Mouse (Mus musculus) cerebral cortex, adult 2 months (tissue): Measurements from ENCODE around the gene Pafah2.

Experiments used
- WGBS: fragments of 180-500 bp; shearing (Covaris S2); methylation state at CpG from one replicate; pipeline ENCODE4 v1.1.7; 2018; 5-methylcytosine and 5-hydroxymethylcytosine counted together

Pafah2 gene

DNA sequence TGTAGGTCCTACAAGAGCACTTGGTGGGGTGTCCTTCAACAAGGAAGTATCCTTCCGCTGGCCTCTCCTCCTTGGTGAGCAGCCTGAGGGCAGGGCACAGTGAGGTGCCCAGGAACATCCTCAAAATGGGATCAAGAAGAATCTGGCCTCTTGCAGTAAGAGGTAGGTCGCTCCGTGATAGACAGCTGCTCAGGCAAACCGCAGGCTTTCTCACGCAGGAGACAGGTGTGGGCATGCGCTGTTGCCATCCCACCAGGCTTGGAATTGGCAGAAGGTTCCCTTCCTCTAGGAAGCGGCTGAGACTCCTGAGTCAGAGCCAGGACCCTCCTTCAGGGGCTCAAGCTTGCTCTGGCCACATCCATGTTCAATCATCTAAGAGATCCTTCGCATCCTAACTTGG lies 22.8 kb upstream of the Pafah2 start:
- WGBS = 63% methylated on average over 8 of the region's 8 CpGs

DNA sequence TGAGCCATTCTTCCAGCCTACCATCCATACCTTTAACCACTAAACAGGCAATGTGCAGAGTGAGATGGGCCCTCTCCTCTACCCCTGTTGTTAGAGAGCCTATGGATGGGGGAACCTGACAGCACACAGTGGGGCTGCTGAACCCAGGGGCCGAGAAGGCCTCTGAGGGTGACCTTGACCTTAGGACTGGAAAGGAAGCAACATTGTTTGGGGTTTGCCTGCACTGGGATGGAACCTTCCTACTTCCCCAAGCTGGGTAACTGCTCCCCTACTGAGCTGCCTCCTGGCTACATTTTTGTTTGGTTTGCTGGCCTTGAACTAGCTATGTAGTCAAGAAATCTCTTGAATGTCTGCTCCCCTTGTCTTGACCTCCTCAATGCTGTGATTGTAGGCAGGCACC lies 21.8 kb upstream of the Pafah2 start:
- 71% methylated on average over 1 of the region's 1 CpGs for WGBS

GRCm38 (mm10) chr4:134378089-134378615 lies 18.0 kb upstream of the Pafah2 start:
- WGBS = 49% methylated on average over 10 of the region's 10 CpGs

DNA sequence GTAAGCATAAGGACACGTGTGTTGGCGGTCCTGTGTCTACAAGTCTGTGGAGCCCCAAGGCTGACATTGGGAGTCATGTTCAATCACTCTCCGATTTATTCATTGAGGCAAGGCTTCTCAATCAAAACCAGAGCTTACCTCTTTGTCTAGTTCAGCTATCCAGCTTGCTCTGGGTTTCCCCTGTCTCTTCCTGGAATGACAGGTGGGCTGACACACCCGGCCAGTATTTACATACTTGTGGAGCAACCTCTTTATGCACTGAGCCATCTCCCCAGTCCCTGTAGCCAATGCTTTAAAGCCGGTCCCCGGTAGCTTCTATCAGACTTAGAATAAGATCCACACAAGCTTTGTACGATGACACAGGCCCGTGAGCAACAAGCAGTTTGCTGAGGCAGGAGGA lies 16.6 kb upstream of the Pafah2 start:
- 92% methylated on average over 8 of the region's 8 CpGs for WGBS

DNA sequence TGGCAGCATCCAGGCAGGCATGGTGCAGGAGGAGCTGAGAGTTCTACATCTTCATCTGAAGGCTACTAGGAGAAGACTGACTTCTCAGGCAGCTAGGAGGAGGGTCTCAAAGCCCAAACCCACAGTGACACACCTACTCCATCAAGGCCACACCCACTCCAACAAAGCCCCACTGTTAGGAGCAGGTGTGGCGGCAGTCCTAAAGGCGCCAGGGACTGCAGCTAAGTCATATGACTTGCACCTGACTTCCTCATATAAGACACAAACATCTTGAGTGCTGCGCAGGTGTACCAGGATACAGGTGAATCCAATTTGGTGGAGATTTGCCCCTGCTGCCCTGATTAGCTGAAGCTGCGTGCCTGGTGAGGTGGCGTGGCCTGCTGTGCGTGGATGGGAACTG lies 12.4 kb upstream of the Pafah2 start, which contains the start of gene Extl1:
Gene Extl1, minus strand, starts transcription at position 101 of the 400 bp plus-strand sequence.
- 95% methylated on average over 2 of the region's 6 CpGs for WGBS

GRCm38 (mm10) chr4:134387268-134387667 lies 8.9 kb upstream of the Pafah2 start:
- 77% methylated on average over 6 of the region's 6 CpGs for WGBS

GRCm38 (mm10) chr4:134388397-134388796 lies 7.7 kb upstream of the Pafah2 start:
- WGBS = 27% methylated on average over 5 of the region's 5 CpGs

- WGBS = 100% methylated on average over 1 of the region's 1 CpGs
Observed at GRCm38 (mm10) chr4:134391636-134392035, 4.5 kb upstream of the Pafah2 start.

DNA sequence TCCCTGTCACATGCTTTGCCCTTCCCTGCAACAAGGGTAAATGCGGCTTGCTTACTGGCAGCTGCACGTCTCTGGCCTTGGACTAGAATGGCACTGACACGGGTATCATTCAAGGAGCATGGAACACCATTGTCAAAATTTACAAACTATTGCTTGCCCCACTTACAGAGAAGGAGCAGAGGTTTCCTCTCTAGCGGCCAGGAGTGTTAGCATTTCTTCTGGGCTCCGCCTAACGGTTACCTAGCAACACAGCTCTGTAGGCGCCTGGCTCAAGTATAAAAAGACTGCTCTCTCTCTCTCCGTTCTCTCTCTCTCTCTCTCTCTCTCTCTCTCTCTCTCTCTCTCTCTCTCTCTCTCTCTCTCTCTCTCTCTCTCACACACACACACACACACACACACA lies 3.5 kb upstream of the Pafah2 start:
- WGBS = 10% methylated on average over 8 of the region's 8 CpGs

- whole genome bisulfite sequencing = 16% methylated on average over 12 of the region's 12 CpGs
Observed at GRCm38 (mm10) chr4:134393026-134393425, 3.1 kb upstream of the Pafah2 start.

DNA sequence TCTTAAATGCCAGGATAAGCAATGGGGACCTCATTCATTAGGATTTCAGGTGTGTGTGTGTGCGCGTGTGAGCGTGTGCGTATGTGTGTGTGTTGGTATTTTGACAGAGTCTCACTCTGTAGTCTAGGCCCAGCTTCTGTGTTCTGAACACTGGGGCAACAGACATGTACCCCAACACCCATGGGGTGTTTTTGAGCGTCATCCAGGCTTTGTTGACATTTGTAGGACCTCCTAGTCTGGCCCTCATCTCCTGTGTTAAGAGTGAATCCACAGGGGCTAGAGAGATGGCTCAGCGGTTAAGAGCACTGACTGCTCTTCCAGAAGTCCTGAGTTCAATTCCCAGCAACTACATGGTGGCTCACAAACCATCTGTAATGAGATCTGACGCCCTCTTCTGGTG lies 978 bp upstream of the Pafah2 start:
- 94% methylated on average over 7 of the region's 7 CpGs for WGBS

GRCm38 (mm10) chr4:134397121-134397520 lies 1.0 kb downstream of the Pafah2 start:
- 22% methylated on average over 7 of the region's 7 CpGs for WGBS

- 77% methylated on average over 9 of the region's 9 CpGs for WGBS
Observed at GRCm38 (mm10) chr4:134397732-134398131, 1.6 kb downstream of the Pafah2 start.

GRCm38 (mm10) chr4:134400206-134400605 lies 4.1 kb downstream of the Pafah2 start:
- WGBS = 18% methylated on average over 5 of the region's 5 CpGs

DNA sequence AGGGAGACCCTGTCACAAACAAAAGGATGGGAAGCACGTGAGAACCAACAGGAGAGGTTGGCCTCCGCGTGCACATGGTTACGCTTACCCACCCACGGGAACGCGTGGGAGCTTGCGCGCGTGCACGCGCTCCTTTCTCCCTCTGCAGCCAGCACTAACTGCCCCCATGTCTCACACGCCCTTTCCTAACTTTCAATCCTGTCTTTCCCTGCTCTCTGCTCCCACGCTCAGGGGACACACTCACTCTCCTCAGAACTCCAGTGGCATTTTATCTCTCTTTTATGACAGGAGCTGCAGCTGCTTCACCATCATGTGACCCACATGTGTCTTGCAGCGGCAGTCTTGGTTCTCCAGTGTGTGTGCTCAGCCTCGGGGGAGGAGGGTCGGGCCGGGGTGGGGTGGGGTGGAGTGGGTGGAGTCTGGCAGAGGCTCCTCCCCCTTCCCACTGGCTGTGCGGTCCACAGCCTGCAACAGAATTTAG lies 5.1 kb downstream of the Pafah2 start:
- WGBS = 7% methylated on average over 19 of the region's 19 CpGs

DNA sequence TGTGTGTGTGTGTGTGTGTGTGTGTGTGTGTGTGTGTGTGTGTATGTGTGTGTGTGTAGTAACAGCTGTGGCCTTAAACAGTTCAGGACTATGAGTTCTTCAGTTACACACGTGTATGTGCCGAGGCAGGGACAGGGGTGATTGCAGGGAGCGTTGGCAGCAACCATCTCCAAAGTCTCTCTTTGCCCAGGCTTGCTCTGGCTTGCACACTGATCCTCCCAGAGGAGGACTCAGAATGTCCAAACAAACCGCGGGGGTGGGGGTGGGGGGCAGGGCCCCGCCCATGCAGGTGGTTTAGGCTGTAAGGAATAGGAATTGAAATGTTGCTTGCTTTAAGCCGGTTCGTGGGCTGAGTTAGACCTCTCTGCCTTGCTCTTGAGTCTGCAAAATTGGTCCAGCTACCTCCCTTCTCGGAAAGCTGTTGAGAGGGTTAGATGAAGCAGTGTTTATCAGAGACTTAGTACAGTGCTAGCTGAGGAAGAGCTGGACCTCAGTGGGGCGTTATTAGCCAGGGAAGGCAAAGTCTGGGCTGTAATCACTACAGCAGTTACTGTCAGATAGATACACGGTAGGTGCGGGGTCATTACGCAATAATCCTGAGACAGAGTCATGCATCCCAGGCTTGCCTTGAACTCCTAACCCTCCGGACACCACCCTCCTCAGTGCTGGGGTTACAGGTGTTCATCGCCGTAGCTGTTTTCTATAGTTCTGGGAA lies 5.9 kb downstream of the Pafah2 start:
- 54% methylated on average over 16 of the region's 16 CpGs for WGBS

GRCm38 (mm10) chr4:134402571-134403262 lies 6.6 kb downstream of the Pafah2 start:
- 47% methylated on average over 16 of the region's 16 CpGs for WGBS

- WGBS = 52% methylated on average over 7 of the region's 7 CpGs
Observed at GRCm38 (mm10) chr4:134403721-134404120, 7.6 kb downstream of the Pafah2 start.

DNA sequence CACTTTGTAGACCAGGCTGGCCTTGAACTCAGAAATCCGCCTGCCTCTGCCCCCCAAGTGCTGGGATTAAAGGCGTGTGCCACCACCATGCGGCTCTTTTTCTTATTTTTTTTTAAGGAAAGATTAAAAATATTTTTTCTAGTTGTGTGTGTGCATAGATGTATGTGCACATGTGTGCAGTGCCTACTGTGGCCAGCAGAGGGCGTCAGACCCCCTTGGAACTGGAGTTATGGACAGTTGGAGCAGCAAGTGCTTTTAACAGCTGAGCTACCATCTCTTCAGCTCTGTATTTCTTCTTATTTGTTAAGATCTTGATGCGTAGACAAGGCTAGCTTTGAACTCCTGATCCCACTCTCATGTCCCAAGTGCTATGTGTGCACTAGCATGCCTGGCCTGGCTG lies 13.2 kb downstream of the Pafah2 start:
- 74% methylated on average over 5 of the region's 5 CpGs for WGBS

DNA sequence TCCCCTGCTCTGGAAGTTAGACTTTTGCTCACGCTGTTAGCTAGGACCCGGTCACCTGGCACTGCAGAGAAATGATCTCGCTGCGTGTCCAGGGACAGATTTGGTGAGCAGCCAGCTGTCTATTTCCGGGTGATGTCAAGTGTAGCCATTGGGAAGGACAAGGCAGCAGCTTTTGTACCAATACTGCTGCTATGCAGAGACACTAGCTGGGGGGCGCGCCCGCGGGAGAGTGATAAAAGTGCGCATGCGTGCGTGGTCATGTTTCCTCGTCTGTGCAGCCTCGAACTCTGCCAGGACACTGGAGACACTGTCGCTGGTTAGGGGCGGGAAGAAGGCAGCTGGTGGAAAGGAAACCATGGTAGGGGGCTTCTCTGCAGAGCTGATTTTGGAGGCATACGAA lies 20.1 kb downstream of the Pafah2 start:
- WGBS = 48% methylated on average over 17 of the region's 17 CpGs

DNA sequence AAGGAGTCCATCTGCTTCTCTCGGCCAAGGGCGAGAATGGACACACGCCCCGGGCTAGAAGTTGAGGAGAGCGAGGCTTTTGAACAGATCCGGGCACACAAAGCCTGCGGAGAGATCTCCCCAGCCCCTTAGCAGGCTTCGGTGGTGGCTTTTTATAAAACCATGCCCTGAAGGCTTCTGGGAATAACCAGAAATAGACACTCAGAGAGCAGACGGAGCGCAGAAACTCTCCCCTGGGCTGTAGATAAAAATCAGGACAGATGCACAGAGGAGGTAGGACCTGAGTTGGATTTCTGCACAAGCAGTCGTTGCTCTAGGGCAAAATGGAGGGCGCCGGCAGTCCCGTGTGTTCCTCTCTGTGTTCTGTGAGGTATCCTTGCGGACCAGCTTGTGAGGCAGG lies 20.5 kb downstream of the Pafah2 start:
- 43% methylated on average over 15 of the region's 15 CpGs for whole genome bisulfite sequencing

DNA sequence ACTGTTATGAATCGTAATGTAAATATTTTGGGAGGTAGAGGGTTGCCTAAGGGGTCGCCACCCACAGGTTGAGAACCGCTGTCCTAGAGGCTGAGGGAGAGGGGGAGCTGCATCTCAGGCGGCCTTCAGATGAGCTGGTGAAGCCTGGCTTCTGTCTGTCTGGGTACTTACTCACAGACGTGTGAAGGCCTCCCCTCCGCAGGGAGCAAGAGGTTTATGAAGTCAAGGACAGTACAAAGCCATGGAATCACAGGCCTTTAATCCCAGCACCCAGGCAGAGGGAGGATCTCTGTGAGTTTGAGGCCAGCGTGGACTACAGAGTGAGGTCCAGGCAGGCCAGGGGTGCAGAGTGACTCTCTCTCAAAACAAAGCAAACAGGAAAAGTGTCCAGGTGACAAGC lies 21.0 kb downstream of the Pafah2 start:
- WGBS = 62% methylated on average over 7 of the region's 7 CpGs

DNA sequence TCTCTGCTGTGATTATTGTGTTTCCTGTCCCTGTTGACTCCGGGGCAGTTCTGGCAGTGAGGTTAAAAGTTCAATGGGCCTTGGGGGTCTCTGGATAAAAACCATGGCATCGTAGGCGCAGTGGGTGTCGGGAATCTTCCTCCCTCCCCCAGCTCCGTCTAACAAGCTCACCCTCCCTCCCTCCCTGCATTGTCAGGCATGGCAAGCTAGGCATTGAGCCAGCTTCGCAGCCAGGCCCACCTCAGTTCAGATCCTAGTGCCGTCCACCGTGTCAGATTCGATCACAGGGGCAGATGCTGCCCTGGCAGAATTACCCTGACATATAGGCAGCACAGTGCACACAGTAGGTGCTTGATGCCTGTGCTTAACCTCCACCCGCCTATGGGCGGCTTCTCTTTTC lies 25.9 kb downstream of the Pafah2 start:
- WGBS = 57% methylated on average over 11 of the region's 11 CpGs
